Mouse (Mus musculus) intestine, embryonic 15.5 days (tissue): Measurements from ENCODE around the gene Ralgps1. TPM values are rescaled to one million over a fixed set of nuclear protein-coding genes. Genes with fewer than 3 reads are reported as not detected.
"Not testable (repeated sequence)": the region's sequence is repeated elsewhere in the genome, so short reads cannot be mapped to it uniquely, and the experiment has no call there.

Experiments
- ATAC-seq: fragments of 200-750 bp; cut with Nextera tagmentation; 2 replicates; pipeline ENCODE4 v1.8.0; 2017; ENCODE audit warnings: moderate TSS enrichment, moderate library complexity
- H3K27ac ChIP-seq: fragments of 300-500 bp; sonication (generic); 2 replicates; pipeline ENCODE4 v1.5.1; 2015; ENCODE audit warnings: mild to moderate bottlenecking, inconsistent platforms
- H3K27me3 ChIP-seq: fragments of 300-500 bp; sonication (generic); replicated peaks from 2 replicates; pipeline ENCODE4 v1.6.1; 2015; ENCODE audit warnings: inconsistent platforms
- H3K36me3 ChIP-seq: fragments of 300-500 bp; sonication (generic); 2 replicates; pipeline ENCODE4 v1.6.1; 2015; ENCODE audit warnings: inconsistent platforms
- H3K4me1 ChIP-seq: fragments of 300-500 bp; sonication (generic); replicated peaks from 2 replicates; pipeline ENCODE4 v1.6.1; 2015; ENCODE audit warnings: inconsistent platforms
- H3K4me2 ChIP-seq: fragments of 300-500 bp; sonication (generic); replicated peaks from 2 replicates; pipeline ENCODE4 v1.6.1; 2015; ENCODE audit warnings: mild to moderate bottlenecking, inconsistent platforms
- H3K4me3 ChIP-seq: fragments of 300-500 bp; sonication (generic); replicated peaks from 2 replicates; pipeline ENCODE4 v1.5.1; 2015; ENCODE audit warnings: inconsistent platforms
- H3K9ac ChIP-seq: fragments of 300-500 bp; sonication (generic); 2 replicates; pipeline ENCODE4 v1.6.1; 2015; ENCODE audit warnings: inconsistent platforms
- H3K9me3 ChIP-seq: fragments of 300-500 bp; sonication (generic); 2 replicates; pipeline ENCODE4 v1.6.1; 2016; ENCODE audit warnings: inconsistent platforms
- WGBS: fragments of 180-500 bp; shearing (Covaris S2); methylation state at CpG from one replicate; pipeline ENCODE4 v1.1.7; 2015; 5-methylcytosine and 5-hydroxymethylcytosine counted together
- polyA plus RNA-seq: library from polyadenylated mRNA; unstranded; fragments of >200 nt; fragmentation: Nextera tagmentation; extraction: Ambion mirVana; gene quantifications from 2 replicates; pipeline ENCODE4 v1.2.1, GENCODE M21; 2015

Ralgps1 gene
- polyA plus RNA-seq, 1 experiment from 2014 or later: 5.5 TPM

GRCm38 (mm10) chr2:33342148-33342547 lies 29.1 kb downstream of the Ralgps1 start:
- no peak for ATAC-seq
- Histone ChIP-seq H3K27ac (no peak overlapping the region), H3K4me1 (peaks cover 11% of the 10 kb centered on the region; the same call in 1 of the 2 replicates), H3K4me3 (no peak overlapping the region), H3K36me3 (no peaks in the 10 kb centered on the region; the same call in 1 of the 2 replicates), H3K27me3 (no peaks in the 10 kb centered on the region), H3K4me2 (no peak overlapping the region), H3K9me3 (no peaks in the 10 kb centered on the region), H3K9ac (no peak overlapping the region)
- WGBS: 91% methylated on average over 4 of the region's 4 CpGs

- peaks cover 4% of the 10 kb centered on the region; the same call in 1 of the 2 replicates for H3K36me3 ChIP-seq
- H3K27ac ChIP-seq: no peak overlapping the region
- H3K9me3 ChIP-seq: no peaks in the 10 kb centered on the region
- no peak overlapping the region for H3K9ac ChIP-seq
- no peaks in the 10 kb centered on the region for H3K4me1 ChIP-seq
- H3K27me3 ChIP-seq: no peaks in the 10 kb centered on the region
- no peak for ATAC-seq
- H3K4me3 ChIP-seq: no peak overlapping the region
- H3K4me2 ChIP-seq: no peak overlapping the region
Measured at GRCm38 (mm10) chr2:33335789-33336188, 35.5 kb downstream of the Ralgps1 start.

- WGBS: 82% methylated on average over 2 of the region's 3 CpGs
- Histone ChIP-seq H3K4me3 (no peak overlapping the region), H3K4me1 (no peaks in the 10 kb centered on the region), H3K9me3 (no peaks in the 10 kb centered on the region), H3K9ac (no peak overlapping the region), H3K27ac (no peak overlapping the region), H3K36me3 (no peaks in the 10 kb centered on the region), H3K4me2 (no peak overlapping the region), H3K27me3 (no peaks in the 10 kb centered on the region)
- no peak for ATAC-seq
Measured at GRCm38 (mm10) chr2:33329622-33330021, 41.7 kb downstream of the Ralgps1 start.

- Histone ChIP-seq H3K9me3 (no peaks in the 10 kb centered on the region), H3K36me3 (no peaks in the 10 kb centered on the region), H3K27ac (no peak overlapping the region), H3K4me1 (no peaks in the 10 kb centered on the region), H3K27me3 (no peaks in the 10 kb centered on the region), H3K4me3 (no peak overlapping the region), H3K9ac (no peak overlapping the region), H3K4me2 (no peak overlapping the region)
- peak; percentile 58; the same call in 1 of the 2 replicates for ATAC-seq
- 89% methylated on average over 1 of the region's 1 CpGs for WGBS
Measured at GRCm38 (mm10) chr2:33328941-33329340, 42.3 kb downstream of the Ralgps1 start.

GRCm38 (mm10) chr2:33325359-33325758 lies 45.9 kb downstream of the Ralgps1 start:
- no peak overlapping the region for H3K4me2 ChIP-seq
- H3K4me3 ChIP-seq: no peak overlapping the region
- no peak overlapping the region for H3K9ac ChIP-seq
- 50% methylated on average over 3 of the region's 3 CpGs for WGBS
- no peak overlapping the region for H3K27ac ChIP-seq
- H3K27me3 ChIP-seq: no peaks in the 10 kb centered on the region
- ATAC-seq: no peak
- H3K9me3 ChIP-seq: no peaks in the 10 kb centered on the region
- no peaks in the 10 kb centered on the region for H3K4me1 ChIP-seq
- H3K36me3 ChIP-seq: no peaks in the 10 kb centered on the region

- Histone ChIP-seq H3K36me3 (no peaks in the 10 kb centered on the region), H3K27ac (no peak overlapping the region), H3K4me2 (no peak overlapping the region), H3K4me1 (no peaks in the 10 kb centered on the region), H3K9ac (no peak overlapping the region), H3K9me3 (no peaks in the 10 kb centered on the region), H3K27me3 (no peaks in the 10 kb centered on the region), H3K4me3 (no peak overlapping the region)
- no peak for ATAC-seq
- WGBS: 60% methylated on average over 8 of the region's 8 CpGs
Measured at GRCm38 (mm10) chr2:33323799-33324595, 47.3 kb downstream of the Ralgps1 start.

GRCm38 (mm10) chr2:33323043-33323625 lies 48.2 kb downstream of the Ralgps1 start:
- not testable (repeated sequence) for H3K4me1 ChIP-seq, H3K36me3 ChIP-seq, H3K27me3 ChIP-seq, H3K27ac ChIP-seq, H3K9ac ChIP-seq, H3K4me2 ChIP-seq, ATAC-seq, H3K4me3 ChIP-seq, H3K9me3 ChIP-seq
- WGBS: 83% methylated on average over 9 of the region's 9 CpGs

GRCm38 (mm10) chr2:33321641-33322040 lies 49.6 kb downstream of the Ralgps1 start:
- peaks cover 5% of the 10 kb centered on the region for H3K4me1 ChIP-seq

GRCm38 (mm10) chr2:33321031-33321430 lies 50.3 kb downstream of the Ralgps1 start:
- Histone ChIP-seq H3K36me3 (no peaks in the 10 kb centered on the region), H3K4me1 (peaks cover 11% of the 10 kb centered on the region), H3K27ac (no peak overlapping the region), H3K9ac (no peak overlapping the region), H3K27me3 (no peaks in the 10 kb centered on the region), H3K4me3 (no peak overlapping the region), H3K9me3 (no peaks in the 10 kb centered on the region), H3K4me2 (no peak overlapping the region)
- no peak for ATAC-seq
- 77% methylated on average over 2 of the region's 2 CpGs for WGBS

More at GRCm38 (mm10) chr2:33321641-33322040, 49.6 kb downstream of the Ralgps1 start:
- Histone ChIP-seq H3K4me3 (no peak overlapping the region), H3K9me3 (no peaks in the 10 kb centered on the region), H3K27ac (no peak overlapping the region), H3K27me3 (no peaks in the 10 kb centered on the region), H3K36me3 (no peaks in the 10 kb centered on the region), H3K4me2 (no peak overlapping the region), H3K9ac (no peak overlapping the region)
- WGBS: 76% methylated on average over 2 of the region's 2 CpGs
- ATAC-seq: no peak

GRCm38 (mm10) chr2:33320568-33320967 lies 50.7 kb downstream of the Ralgps1 start:
- 38% methylated on average over 3 of the region's 3 CpGs for WGBS
- no peak overlapping the region for H3K4me2 ChIP-seq
- H3K9me3 ChIP-seq: no peaks in the 10 kb centered on the region
- H3K9ac ChIP-seq: no peak overlapping the region
- no peak overlapping the region for H3K27ac ChIP-seq
- H3K4me3 ChIP-seq: no peak overlapping the region
- H3K27me3 ChIP-seq: no peaks in the 10 kb centered on the region
- no peak for ATAC-seq
- H3K4me1 ChIP-seq: peaks cover 15% of the 10 kb centered on the region
- H3K36me3 ChIP-seq: no peaks in the 10 kb centered on the region

GRCm38 (mm10) chr2:33319934-33320333 lies 51.4 kb downstream of the Ralgps1 start:
- Histone ChIP-seq H3K36me3 (no peaks in the 10 kb centered on the region), H3K27ac (no peak overlapping the region), H3K9me3 (no peaks in the 10 kb centered on the region), H3K4me1 (peaks cover 21% of the 10 kb centered on the region), H3K27me3 (no peaks in the 10 kb centered on the region), H3K4me3 (no peak overlapping the region), H3K4me2 (no peak overlapping the region), H3K9ac (no peak overlapping the region)
- WGBS: 94% methylated on average over 1 of the region's 1 CpGs
- ATAC-seq: no peak

- 86% methylated on average over 5 of the region's 5 CpGs for WGBS
- Histone ChIP-seq H3K4me2 (no peak overlapping the region), H3K27ac (no peak overlapping the region), H3K4me1 (peaks cover 23% of the 10 kb centered on the region), H3K36me3 (no peaks in the 10 kb centered on the region), H3K9me3 (no peaks in the 10 kb centered on the region), H3K4me3 (no peak overlapping the region), H3K9ac (no peak overlapping the region), H3K27me3 (no peaks in the 10 kb centered on the region)
- ATAC-seq: no peak
Measured at GRCm38 (mm10) chr2:33319455-33319854, 51.8 kb downstream of the Ralgps1 start.

GRCm38 (mm10) chr2:33318491-33318964 lies 52.8 kb downstream of the Ralgps1 start:
- Histone ChIP-seq H3K27me3 (no peaks in the 10 kb centered on the region), H3K27ac (no peak overlapping the region), H3K4me1 (peaks cover 23% of the 10 kb centered on the region), H3K4me2 (no peak overlapping the region), H3K9ac (no peak overlapping the region), H3K9me3 (no peaks in the 10 kb centered on the region), H3K36me3 (no peaks in the 10 kb centered on the region), H3K4me3 (no peak overlapping the region)
- 73% methylated on average over 8 of the region's 8 CpGs for WGBS
- ATAC-seq: no peak
